Mouse (Mus musculus) forebrain, embryonic 11.5 days (tissue): ENCODE data around the gene Trp53. TPM values are rescaled to one million over a fixed set of nuclear protein-coding genes. Genes with fewer than 3 reads are reported as not detected.

ENCODE experiments used
- ATAC-seq: fragments of 200-750 bp; cut with Nextera tagmentation; replicated peaks from 2 replicates; pipeline ENCODE4 v1.8.0; 2017; ENCODE audit warnings: moderate TSS enrichment; ENCODE audit not compliant: low FRiP score
- DNase-seq: peaks from one replicate; pipeline ENCODE4 v3.0.0-alpha.2; 2017; ENCODE audit warnings: low spot score
- H3K27ac ChIP-seq: fragments of 300-500 bp; sonication (generic); 2 replicates; pipeline ENCODE4 v1.5.1; 2014; ENCODE audit warnings: low read depth, low read length
- H3K27me3 ChIP-seq: fragments of 300-500 bp; sonication (generic); 2 replicates; pipeline ENCODE4 v1.6.1; 2014; ENCODE audit warnings: mild to moderate bottlenecking, low read length, mixed read lengths; ENCODE audit not compliant: control insufficient read depth, insufficient read depth
- H3K36me3 ChIP-seq: fragments of 300-500 bp; sonication (generic); 2 replicates; pipeline ENCODE4 v1.6.1; 2014; ENCODE audit warnings: mild to moderate bottlenecking, low read length, moderate library complexity, mixed read lengths; ENCODE audit not compliant: control insufficient read depth, insufficient read depth
- H3K4me1 ChIP-seq: fragments of 300-500 bp; sonication (generic); replicated peaks from 2 replicates; pipeline ENCODE4 v1.6.1; 2014; ENCODE audit warnings: low read length, mixed read lengths; ENCODE audit not compliant: control insufficient read depth, insufficient read depth
- H3K4me2 ChIP-seq: fragments of 300-500 bp; sonication (generic); 2 replicates; pipeline ENCODE4 v1.6.1; 2014; ENCODE audit warnings: low read depth, mild to moderate bottlenecking, low read length, moderate library complexity, mixed read lengths; ENCODE audit not compliant: severe bottlenecking
- H3K4me3 ChIP-seq: fragments of 300-500 bp; sonication (generic); 2 replicates; pipeline ENCODE4 v1.5.1; 2014; ENCODE audit warnings: low read depth, low read length
- H3K9ac ChIP-seq: fragments of 300-500 bp; sonication (generic); 2 replicates; pipeline ENCODE4 v1.6.1; 2014; ENCODE audit warnings: low read length
- H3K9me3 ChIP-seq: fragments of 300-500 bp; sonication (generic); 2 replicates; pipeline ENCODE4 v1.6.1; 2016; ENCODE audit warnings: low read length, mixed read lengths; ENCODE audit not compliant: control insufficient read depth
- WGBS: fragments of 180-500 bp; shearing (Covaris S2); extraction: QIAGEN DNeasy Blood & Tissue Kit; methylation state at CpG from one replicate; pipeline ENCODE4 v1.1.7; 2014; 5-methylcytosine and 5-hydroxymethylcytosine counted together
- polyA plus RNA-seq: library from polyadenylated mRNA; unstranded; fragments of >200 nt; fragmentation: Nextera tagmentation; extraction: Ambion mirVana; gene quantifications from 2 replicates; pipeline ENCODE4 v1.2.1, GENCODE M21; 2014

Trp53 gene
- polyA plus RNA-seq, 1 experiment from 2014 or later: 168 TPM

GRCm38 (mm10) chr11:69558756-69559155 lies 21.4 kb upstream of the Trp53 start:
- WGBS: 56% methylated on average over 6 of the region's 6 CpGs
- H3K36me3 ChIP-seq: no peaks in the 10 kb centered on the region
- peaks cover 47% of the 10 kb centered on the region for H3K4me1 ChIP-seq

GRCm38 (mm10) chr11:69559183-69559582 lies 21.0 kb upstream of the Trp53 start:
- H3K9ac ChIP-seq: peak overlapping the region; percentile 90
- peaks cover 47% of the 10 kb centered on the region for H3K4me1 ChIP-seq
- H3K4me2 ChIP-seq: peak overlapping the region; percentile 100
- no peaks in the 10 kb centered on the region for H3K36me3 ChIP-seq
- H3K27me3 ChIP-seq: no peaks in the 10 kb centered on the region
- ATAC-seq (no peak), DNase-seq (no peak)
- H3K4me3 ChIP-seq: peak overlapping the region; percentile 68
- H3K9me3 ChIP-seq: no peaks in the 10 kb centered on the region
- WGBS: 14% methylated on average over 5 of the region's 5 CpGs
- no peak overlapping the region for H3K27ac ChIP-seq

More at GRCm38 (mm10) chr11:69558756-69559155, 21.4 kb upstream of the Trp53 start:
- no peaks in the 10 kb centered on the region for H3K9me3 ChIP-seq
- peak overlapping the region; percentile 100 for H3K4me2 ChIP-seq
- H3K27ac ChIP-seq: no peak overlapping the region
- H3K27me3 ChIP-seq: no peaks in the 10 kb centered on the region
- peak overlapping the region; percentile 90; the same call in 1 of the 2 replicates for H3K9ac ChIP-seq
- H3K4me3 ChIP-seq: peak overlapping the region; percentile 68
- DNase-seq (no peak), ATAC-seq (no peak)

- ATAC-seq (peak; percentile 40; the same call in 1 of the 2 replicates), DNase-seq (peak; percentile 84)
- H3K4me2 ChIP-seq: peak within 1 kb of the TSS; percentile 100
- WGBS: under 1% methylated on average over 59 of the region's 59 CpGs
- H3K4me3 ChIP-seq: peak within 1 kb of the TSS; percentile 68
- no peaks in the 10 kb centered on the region for H3K36me3 ChIP-seq
- no peaks in the 10 kb centered on the region for H3K9me3 ChIP-seq
- no peaks in the 10 kb centered on the region for H3K27me3 ChIP-seq
- peaks cover 47% of the 10 kb centered on the region for H3K4me1 ChIP-seq
- H3K27ac ChIP-seq: peak within 1 kb of the TSS; percentile 73
- peak within 1 kb of the TSS; percentile 90 for H3K9ac ChIP-seq
Measured at GRCm38 (mm10) chr11:69559851-69560765, 20.1 kb upstream of the Trp53 start, which contains the start of gene Efnb3. Gene Efnb3 (minus strand): TSS chr11:69560205.

GRCm38 (mm10) chr11:69560896-69561854 lies 19.0 kb upstream of the Trp53 start:
- WGBS: 16% methylated on average over 16 of the region's 16 CpGs
- Histone ChIP-seq H3K4me2 (peak overlapping the region; percentile 100), H3K4me3 (no peak overlapping the region), H3K9ac (peak overlapping the region; percentile 90), H3K9me3 (no peaks in the 10 kb centered on the region), H3K4me1 (peaks cover 43% of the 10 kb centered on the region), H3K27me3 (no peaks in the 10 kb centered on the region), H3K27ac (peak overlapping the region; percentile 72), H3K36me3 (no peaks in the 10 kb centered on the region)
- ATAC-seq (peak; percentile 51; the same call in 1 of the 2 replicates), DNase-seq (peak; percentile 73)

- Histone ChIP-seq H3K4me1 (peaks cover 21% of the 10 kb centered on the region), H3K36me3 (no peaks in the 10 kb centered on the region), H3K9ac (no peak overlapping the region), H3K9me3 (no peaks in the 10 kb centered on the region), H3K4me2 (no peak overlapping the region), H3K27ac (no peak overlapping the region), H3K27me3 (no peaks in the 10 kb centered on the region), H3K4me3 (no peak overlapping the region)
- 90% methylated on average over 13 of the region's 13 CpGs for WGBS
- DNase-seq: no peak
- ATAC-seq: no peak
Measured at GRCm38 (mm10) chr11:69563373-69563772, 16.8 kb upstream of the Trp53 start.

- WGBS: 51% methylated on average over 3 of the region's 3 CpGs
- no peak overlapping the region for H3K4me3 ChIP-seq
- H3K27ac ChIP-seq: no peak overlapping the region
- H3K9ac ChIP-seq: no peak overlapping the region
- H3K9me3 ChIP-seq: no peaks in the 10 kb centered on the region
- ATAC-seq (no peak), DNase-seq (no peak)
- peaks cover 17% of the 10 kb centered on the region for H3K4me1 ChIP-seq
- no peaks in the 10 kb centered on the region for H3K36me3 ChIP-seq
- no peaks in the 10 kb centered on the region for H3K27me3 ChIP-seq
- H3K4me2 ChIP-seq: no peak overlapping the region
Measured at GRCm38 (mm10) chr11:69564391-69564790, 15.8 kb upstream of the Trp53 start.

- 83% methylated on average over 8 of the region's 8 CpGs for WGBS
- Histone ChIP-seq H3K9me3 (no peaks in the 10 kb centered on the region), H3K36me3 (no peaks in the 10 kb centered on the region), H3K4me1 (peaks cover 14% of the 10 kb centered on the region), H3K9ac (no peak overlapping the region), H3K4me2 (no peak overlapping the region), H3K27ac (no peak overlapping the region), H3K27me3 (no peaks in the 10 kb centered on the region), H3K4me3 (no peak overlapping the region)
- DNase-seq: no peak
- ATAC-seq: no peak
Measured at GRCm38 (mm10) chr11:69565131-69565530, 15.0 kb upstream of the Trp53 start.

GRCm38 (mm10) chr11:69575220-69575619 lies 4.9 kb upstream of the Trp53 start:
- H3K36me3 ChIP-seq: peaks cover 7% of the 10 kb centered on the region; the same call in 1 of the 2 replicates
- 75% methylated on average over 3 of the region's 3 CpGs for WGBS

More at GRCm38 (mm10) chr11:69575220-69575619, 4.9 kb upstream of the Trp53 start:
- Histone ChIP-seq H3K27ac (no peak overlapping the region), H3K4me3 (no peak overlapping the region), H3K9me3 (no peaks in the 10 kb centered on the region), H3K4me1 (peaks cover 16% of the 10 kb centered on the region), H3K27me3 (no peaks in the 10 kb centered on the region), H3K4me2 (no peak overlapping the region), H3K9ac (no peak overlapping the region)
- no peak for DNase-seq
- ATAC-seq: no peak
